Mouse (Mus musculus): ENCODE measurements around the gene Tyw1. TPM values are rescaled to one million over a fixed set of nuclear protein-coding genes. Genes with fewer than 3 reads are reported as not detected.
A peak's percentile ranks its signal among the peaks of the same experiment; 100 is the strongest.

Gene Tyw1
- polyA plus RNA-seq, 1 experiment from 2014 or later = 23.5 TPM

DNA sequence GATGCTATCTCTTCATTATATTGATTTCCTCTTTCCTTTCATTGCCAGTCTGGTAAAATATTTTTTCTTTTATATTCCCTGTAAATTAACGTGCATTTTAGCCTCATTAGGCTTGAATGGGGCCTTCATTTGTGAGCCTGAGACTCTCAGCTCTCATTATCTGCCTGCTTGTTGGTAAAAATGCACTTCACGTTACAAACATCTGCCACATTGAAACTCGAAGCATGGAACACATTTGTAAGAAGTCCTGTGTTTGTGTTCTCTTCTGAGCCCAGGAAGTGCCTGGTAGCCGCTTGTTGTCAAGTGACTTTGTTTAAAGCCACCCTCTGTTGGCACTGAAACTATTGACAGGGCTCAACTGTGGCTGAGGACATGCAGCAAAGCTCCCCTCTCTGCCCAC is 75.8 kb downstream of the Tyw1 start:
- H3K9me3 ChIP-seq (ENCODE audit: control insufficient read depth, low read length) = no peaks in the 10 kb centered on the region
- H3K4me3 ChIP-seq (ENCODE audit: low read depth, low read length) = no peak overlapping the region
- peak overlapping the region; percentile 35; the same call in 1 of the 2 replicates for H3K27ac ChIP-seq (ENCODE audit: low read depth, low read length)
- peaks cover 6% of the 10 kb centered on the region; the same call in 1 of the 2 replicates for H3K36me3 ChIP-seq (ENCODE audit: control insufficient read depth, insufficient read depth, low read length)
- ATAC-seq (ENCODE audit: low read depth) = no peak
- WGBS = 43% methylated on average over 4 of the region's 4 CpGs
- H3K9ac ChIP-seq (replicated peaks; ENCODE audit: low read depth, low read length) = no peak overlapping the region
- no peaks in the 10 kb centered on the region for H3K4me1 ChIP-seq (ENCODE audit: control insufficient read depth, insufficient read depth, low read length)
- H3K4me2 ChIP-seq (ENCODE audit: low read depth, low read length) = no peak overlapping the region
- H3K27me3 ChIP-seq (ENCODE audit: control insufficient read depth, insufficient read depth, low read length) = no peaks in the 10 kb centered on the region

DNA sequence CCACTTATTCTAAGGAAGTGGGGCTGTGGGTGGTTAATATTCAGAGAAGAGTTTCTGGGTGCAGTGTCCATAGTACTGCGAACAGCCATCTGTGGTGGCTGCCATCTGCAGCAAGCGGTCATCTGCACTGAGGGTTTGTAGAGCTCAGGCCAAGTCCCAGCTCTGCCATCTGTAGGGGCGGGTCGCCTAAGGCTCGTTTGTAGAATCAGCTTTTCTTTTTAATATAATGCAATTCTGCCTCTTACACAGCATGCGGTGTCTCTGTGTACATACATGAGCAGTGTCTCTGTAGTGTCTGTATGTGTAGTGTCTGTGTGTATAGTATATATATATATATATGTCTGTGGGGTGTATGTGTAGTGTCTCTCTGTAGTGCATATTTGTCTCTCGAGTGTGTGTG is 78.1 kb downstream of the Tyw1 start:
- Histone ChIP-seq H3K9ac (replicated peaks; ENCODE audit: low read depth, low read length) (no peak overlapping the region), H3K27me3 (ENCODE audit: control insufficient read depth, insufficient read depth, low read length) (no peaks in the 10 kb centered on the region), H3K4me2 (ENCODE audit: low read depth, low read length) (no peak overlapping the region), H3K27ac (ENCODE audit: low read depth, low read length) (no peak overlapping the region), H3K4me3 (ENCODE audit: low read depth, low read length) (no peak overlapping the region), H3K4me1 (ENCODE audit: control insufficient read depth, insufficient read depth, low read length) (no peaks in the 10 kb centered on the region), H3K9me3 (ENCODE audit: control insufficient read depth, low read length) (no peaks in the 10 kb centered on the region), H3K36me3 (ENCODE audit: control insufficient read depth, insufficient read depth, low read length) (0 out of 2 replicates have a peak, but pooled peaks cover 6% of the 10 kb centered on the region)
- WGBS = 84% methylated on average over 7 of the region's 7 CpGs
- no peak for ATAC-seq (ENCODE audit: low read depth)

GRCm38 (mm10) chr5:130333971-130334370 is 78.6 kb downstream of the Tyw1 start:
- Histone ChIP-seq H3K4me3 (ENCODE audit: low read depth, low read length) (no peak overlapping the region), H3K9me3 (ENCODE audit: control insufficient read depth, low read length) (no peaks in the 10 kb centered on the region), H3K36me3 (ENCODE audit: control insufficient read depth, insufficient read depth, low read length) (0 out of 2 replicates have a peak, but pooled peaks cover 6% of the 10 kb centered on the region), H3K4me1 (ENCODE audit: control insufficient read depth, insufficient read depth, low read length) (no peaks in the 10 kb centered on the region), H3K27ac (ENCODE audit: low read depth, low read length) (no peak overlapping the region), H3K9ac (replicated peaks; ENCODE audit: low read depth, low read length) (no peak overlapping the region), H3K4me2 (ENCODE audit: low read depth, low read length) (no peak overlapping the region), H3K27me3 (ENCODE audit: control insufficient read depth, insufficient read depth, low read length) (no peaks in the 10 kb centered on the region)
- 88% methylated on average over 11 of the region's 11 CpGs for WGBS
- ATAC-seq (ENCODE audit: low read depth) = no peak

- Histone ChIP-seq H3K36me3 (ENCODE audit: control insufficient read depth, insufficient read depth, low read length) (0 out of 2 replicates have a peak, but pooled peaks cover 6% of the 10 kb centered on the region), H3K9ac (replicated peaks; ENCODE audit: low read depth, low read length) (no peak overlapping the region), H3K27ac (ENCODE audit: low read depth, low read length) (no peak overlapping the region), H3K4me3 (ENCODE audit: low read depth, low read length) (no peak overlapping the region), H3K9me3 (ENCODE audit: control insufficient read depth, low read length) (no peaks in the 10 kb centered on the region), H3K27me3 (ENCODE audit: control insufficient read depth, insufficient read depth, low read length) (no peaks in the 10 kb centered on the region), H3K4me1 (ENCODE audit: control insufficient read depth, insufficient read depth, low read length) (no peaks in the 10 kb centered on the region), H3K4me2 (ENCODE audit: low read depth, low read length) (no peak overlapping the region)
- WGBS = 100% methylated on average over 4 of the region's 4 CpGs
- ATAC-seq (ENCODE audit: low read depth) = no peak
Observed at GRCm38 (mm10) chr5:130335462-130335861, 80.0 kb downstream of the Tyw1 start.

DNA sequence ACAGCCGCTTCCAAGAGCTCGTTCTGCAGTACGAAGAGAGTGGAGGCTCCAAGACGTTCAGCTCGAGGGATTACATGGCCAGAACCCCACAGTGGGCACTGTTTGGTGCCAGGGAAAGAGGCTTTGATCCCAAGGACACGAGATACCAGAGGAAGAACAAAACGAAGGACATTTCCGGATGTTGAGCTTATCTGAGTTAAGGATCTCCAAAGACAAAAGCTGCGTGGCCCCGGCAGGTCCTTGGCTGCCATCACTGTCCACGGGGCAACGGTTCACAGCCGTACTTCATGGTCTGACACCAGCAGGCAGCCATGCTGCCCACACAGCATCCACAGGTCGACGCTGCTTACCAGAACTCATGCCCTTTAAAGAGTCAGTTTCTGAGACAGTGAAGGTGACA is 85.2 kb downstream of the Tyw1 start:
- Histone ChIP-seq H3K36me3 (ENCODE audit: control insufficient read depth, insufficient read depth, low read length) (peaks cover 6% of the 10 kb centered on the region; the same call in 1 of the 2 replicates), H3K4me2 (ENCODE audit: low read depth, low read length) (no peak overlapping the region), H3K9ac (replicated peaks; ENCODE audit: low read depth, low read length) (no peak overlapping the region), H3K27me3 (ENCODE audit: control insufficient read depth, insufficient read depth, low read length) (no peaks in the 10 kb centered on the region), H3K27ac (ENCODE audit: low read depth, low read length) (no peak overlapping the region), H3K4me1 (ENCODE audit: control insufficient read depth, insufficient read depth, low read length) (no peaks in the 10 kb centered on the region), H3K4me3 (ENCODE audit: low read depth, low read length) (no peak overlapping the region), H3K9me3 (ENCODE audit: control insufficient read depth, low read length) (no peaks in the 10 kb centered on the region)
- 96% methylated on average over 15 of the region's 15 CpGs for WGBS
- ATAC-seq (ENCODE audit: low read depth) = no peak

- peaks cover 6% of the 10 kb centered on the region; the same call in 1 of the 2 replicates for H3K36me3 ChIP-seq (ENCODE audit: control insufficient read depth, insufficient read depth, low read length)
Observed at GRCm38 (mm10) chr5:130344999-130345398, 89.6 kb downstream of the Tyw1 start.

DNA sequence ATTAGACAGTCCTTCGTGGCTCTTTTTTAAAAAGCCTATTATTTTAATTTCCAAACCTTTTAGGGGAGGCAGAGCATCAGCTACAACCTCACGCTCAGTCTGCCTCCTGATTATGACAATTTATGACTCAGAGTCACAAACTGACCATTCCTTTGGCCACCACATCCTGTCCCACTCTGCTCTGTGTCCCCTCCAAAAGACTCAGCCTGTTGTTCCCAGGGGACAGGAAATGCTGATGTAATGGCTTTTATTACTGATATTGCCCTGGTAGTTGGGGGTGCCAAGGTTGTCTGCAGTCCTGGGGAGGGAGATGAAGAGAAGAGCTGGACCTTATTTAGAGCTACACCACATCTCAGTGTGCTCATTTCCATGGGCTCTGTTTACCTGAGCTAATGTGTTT is 90.5 kb downstream of the Tyw1 start:
- Histone ChIP-seq H3K4me3 (ENCODE audit: low read depth, low read length) (no peak overlapping the region), H3K27ac (ENCODE audit: low read depth, low read length) (no peak overlapping the region), H3K4me1 (ENCODE audit: control insufficient read depth, insufficient read depth, low read length) (no peaks in the 10 kb centered on the region), H3K9ac (replicated peaks; ENCODE audit: low read depth, low read length) (no peak overlapping the region), H3K27me3 (ENCODE audit: control insufficient read depth, insufficient read depth, low read length) (no peaks in the 10 kb centered on the region), H3K36me3 (ENCODE audit: control insufficient read depth, insufficient read depth, low read length) (peaks cover 4% of the 10 kb centered on the region; the same call in 1 of the 2 replicates), H3K4me2 (ENCODE audit: low read depth, low read length) (no peak overlapping the region), H3K9me3 (ENCODE audit: control insufficient read depth, low read length) (no peaks in the 10 kb centered on the region)
- ATAC-seq (ENCODE audit: low read depth) = no peak
- WGBS = 87% methylated on average over 2 of the region's 2 CpGs

More at GRCm38 (mm10) chr5:130344999-130345398, 89.6 kb downstream of the Tyw1 start:
- Histone ChIP-seq H3K27me3 (ENCODE audit: control insufficient read depth, insufficient read depth, low read length) (no peaks in the 10 kb centered on the region), H3K27ac (ENCODE audit: low read depth, low read length) (no peak overlapping the region), H3K4me3 (ENCODE audit: low read depth, low read length) (no peak overlapping the region), H3K9me3 (ENCODE audit: control insufficient read depth, low read length) (no peaks in the 10 kb centered on the region), H3K9ac (replicated peaks; ENCODE audit: low read depth, low read length) (no peak overlapping the region), H3K4me2 (ENCODE audit: low read depth, low read length) (no peak overlapping the region), H3K4me1 (ENCODE audit: control insufficient read depth, insufficient read depth, low read length) (no peaks in the 10 kb centered on the region)
- 94% methylated on average over 7 of the region's 7 CpGs for WGBS
- ATAC-seq (ENCODE audit: low read depth) = no peak

GRCm38 (mm10) chr5:130355223-130355622 is 99.8 kb downstream of the Tyw1 start:
- H3K27ac ChIP-seq (ENCODE audit: low read depth, low read length) = no peak overlapping the region
- H3K27me3 ChIP-seq (ENCODE audit: control insufficient read depth, insufficient read depth, low read length) = no peaks in the 10 kb centered on the region
- WGBS = 60% methylated on average over 7 of the region's 7 CpGs
- no peak for ATAC-seq (ENCODE audit: low read depth)
- no peaks in the 10 kb centered on the region for H3K4me1 ChIP-seq (ENCODE audit: control insufficient read depth, insufficient read depth, low read length)
- H3K9me3 ChIP-seq (ENCODE audit: control insufficient read depth, low read length) = no peaks in the 10 kb centered on the region
- no peak overlapping the region for H3K4me3 ChIP-seq (ENCODE audit: low read depth, low read length)
- no peak overlapping the region for H3K4me2 ChIP-seq (ENCODE audit: low read depth, low read length)
- no peaks in the 10 kb centered on the region for H3K36me3 ChIP-seq (ENCODE audit: control insufficient read depth, insufficient read depth, low read length)
- no peak overlapping the region for H3K9ac ChIP-seq (replicated peaks; ENCODE audit: low read depth, low read length)

DNA sequence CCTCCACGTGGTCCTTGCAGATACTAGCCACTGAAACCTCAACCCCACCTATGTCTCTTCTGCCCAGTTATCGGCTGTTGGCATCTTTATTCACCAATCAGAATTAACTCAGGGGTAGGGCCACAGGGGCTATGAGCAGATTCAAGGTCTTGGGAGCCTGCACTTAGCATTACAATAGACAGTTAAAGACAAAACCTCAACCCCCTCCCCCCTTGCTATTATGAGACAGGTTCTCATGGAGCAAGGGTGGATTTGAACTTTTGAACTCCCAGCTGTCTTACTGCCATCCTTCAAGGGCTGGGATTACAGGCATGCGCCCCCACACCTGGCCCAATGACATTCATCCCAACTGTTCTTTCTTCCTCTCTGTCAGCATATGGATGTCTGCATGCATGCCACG is 107.7 kb downstream of the Tyw1 start:
- H3K4me2 ChIP-seq (ENCODE audit: low read depth, low read length) = no peak overlapping the region
- no peak overlapping the region for H3K27ac ChIP-seq (ENCODE audit: low read depth, low read length)
- H3K4me3 ChIP-seq (ENCODE audit: low read depth, low read length) = no peak overlapping the region
- no peaks in the 10 kb centered on the region for H3K4me1 ChIP-seq (ENCODE audit: control insufficient read depth, insufficient read depth, low read length)
- H3K9me3 ChIP-seq (ENCODE audit: control insufficient read depth, low read length) = no peaks in the 10 kb centered on the region
- 42% methylated on average over 4 of the region's 4 CpGs for WGBS
- no peaks in the 10 kb centered on the region for H3K36me3 ChIP-seq (ENCODE audit: control insufficient read depth, insufficient read depth, low read length)
- H3K27me3 ChIP-seq (ENCODE audit: control insufficient read depth, insufficient read depth, low read length) = no peaks in the 10 kb centered on the region
- ATAC-seq (ENCODE audit: low read depth) = no peak
- no peak overlapping the region for H3K9ac ChIP-seq (replicated peaks; ENCODE audit: low read depth, low read length)

Measured in neural tube, embryonic 14.5 days (tissue).